Mouse (Mus musculus) thymus, postnatal 14 days (tissue): ENCODE data around the gene Dlg2.

Experiments
- DNase-seq: peaks from one replicate; pipeline ENCODE4 v3.0.0; 2021

The Dlg2 gene

GRCm38 (mm10) chr7:91284167-91284566 is 807.7 kb downstream of the Dlg2 start:
- DNase-seq: no peak

- no peak for DNase-seq
These were observed 811.9 kb downstream of the Dlg2 start for GRCm38 (mm10) chr7:91288324-91288723.

- DNase-seq: no peak
These were observed 819.7 kb downstream of the Dlg2 start for GRCm38 (mm10) chr7:91296127-91296526.

- DNase-seq: no peak
These were observed 834.7 kb downstream of the Dlg2 start for GRCm38 (mm10) chr7:91311177-91311576.

- DNase-seq: no peak
These were observed 868.6 kb downstream of the Dlg2 start for GRCm38 (mm10) chr7:91345073-91345472.

- DNase-seq: no peak
These were observed 893.4 kb downstream of the Dlg2 start for GRCm38 (mm10) chr7:91369821-91370321.

- no peak for DNase-seq
These were observed 905.8 kb downstream of the Dlg2 start for GRCm38 (mm10) chr7:91382281-91382680.

GRCm38 (mm10) chr7:91383873-91384272 is 907.4 kb downstream of the Dlg2 start:
- no peak for DNase-seq

GRCm38 (mm10) chr7:91389272-91389671 is 912.8 kb downstream of the Dlg2 start:
- no peak for DNase-seq

GRCm38 (mm10) chr7:91397827-91398226 is 921.4 kb downstream of the Dlg2 start:
- no peak for DNase-seq

GRCm38 (mm10) chr7:91412109-91412508 is 935.6 kb downstream of the Dlg2 start:
- DNase-seq: no peak

GRCm38 (mm10) chr7:91414150-91414549 is 937.7 kb downstream of the Dlg2 start:
- no peak for DNase-seq

- no peak for DNase-seq
These were observed 938.3 kb downstream of the Dlg2 start for GRCm38 (mm10) chr7:91414749-91415148.

GRCm38 (mm10) chr7:91420215-91420614 is 943.7 kb downstream of the Dlg2 start:
- no peak for DNase-seq

GRCm38 (mm10) chr7:91423784-91424183 is 947.3 kb downstream of the Dlg2 start:
- DNase-seq: no peak

GRCm38 (mm10) chr7:91429712-91430275 is 953.3 kb downstream of the Dlg2 start:
- no peak for DNase-seq

- DNase-seq: peak; percentile 4
These were observed 955.2 kb downstream of the Dlg2 start for GRCm38 (mm10) chr7:91431594-91432240.

GRCm38 (mm10) chr7:91432563-91432962 is 956.1 kb downstream of the Dlg2 start:
- no peak for DNase-seq

- no peak for DNase-seq
These were observed 958.3 kb downstream of the Dlg2 start for GRCm38 (mm10) chr7:91434739-91435138.

- no peak for DNase-seq
These were observed 963.9 kb downstream of the Dlg2 start for GRCm38 (mm10) chr7:91440326-91440725.

GRCm38 (mm10) chr7:91442447-91443376 is 966.2 kb downstream of the Dlg2 start:
- no peak for DNase-seq

GRCm38 (mm10) chr7:91443377-91443714 is 966.9 kb downstream of the Dlg2 start:
- DNase-seq: no peak

- no peak for DNase-seq
These were observed 967.4 kb downstream of the Dlg2 start for GRCm38 (mm10) chr7:91443913-91444312.

GRCm38 (mm10) chr7:91444728-91445127 is 968.3 kb downstream of the Dlg2 start:
- no peak for DNase-seq
